Mouse (Mus musculus) naive thymus-derived CD4-positive, alpha-beta T cell, adult 2 months (primary cell): ENCODE measurements around the gene Mphosph6.

ENCODE experiments used
- DNase-seq: peaks from one replicate; pipeline ENCODE4 v3.0.0-alpha.2; 2011; ENCODE audit warnings: low read depth

The Mphosph6 gene

GRCm38 (mm10) chr8:117771115-117771836 lies 30.5 kb downstream of the Mphosph6 start:
- no peak for DNase-seq

DNA sequence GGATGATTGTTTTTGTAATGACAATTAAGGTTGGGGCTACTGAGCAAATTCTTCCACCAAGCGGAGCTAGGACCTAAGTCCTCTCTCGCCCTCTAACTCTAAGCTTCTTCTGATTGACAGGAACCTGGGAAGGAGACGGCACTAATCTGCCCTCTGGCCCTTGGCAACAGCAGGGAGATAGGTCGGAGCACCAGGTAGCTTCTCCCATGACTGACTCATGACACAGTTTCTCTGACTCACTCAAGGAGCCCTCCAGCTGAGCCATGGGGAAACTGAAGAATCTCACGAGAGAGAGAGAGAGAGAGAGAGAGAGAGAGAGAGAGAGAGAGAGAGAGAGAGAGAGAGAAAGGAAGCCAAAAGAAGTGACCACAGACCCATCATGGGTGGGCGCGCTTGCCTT lies 32.8 kb downstream of the Mphosph6 start:
- no peak for DNase-seq

- no peak for DNase-seq
Measured at GRCm38 (mm10) chr8:117765947-117766346, 35.8 kb downstream of the Mphosph6 start.

GRCm38 (mm10) chr8:117764625-117765024 lies 37.1 kb downstream of the Mphosph6 start:
- no peak for DNase-seq

DNA sequence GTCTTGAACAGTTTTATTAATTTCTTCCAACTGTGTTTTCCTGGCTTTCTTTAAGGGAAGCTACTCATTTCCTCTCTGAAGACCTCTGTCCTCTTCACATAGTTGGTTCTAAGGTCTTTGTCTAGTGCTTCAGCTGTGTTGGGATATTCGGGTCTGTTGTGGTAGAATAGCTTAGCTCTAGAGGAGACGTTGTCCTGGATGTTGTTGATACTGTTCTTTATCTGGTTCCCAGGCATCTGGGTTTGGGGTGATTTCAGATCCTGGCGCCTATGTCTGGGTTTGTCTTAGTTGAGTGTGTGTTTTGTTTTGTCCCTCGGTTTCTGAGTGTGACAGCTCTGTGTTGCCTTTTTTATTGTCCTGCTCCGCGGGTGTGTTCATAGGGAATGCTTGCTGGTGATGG lies 39.0 kb downstream of the Mphosph6 start:
- no peak for DNase-seq

DNA sequence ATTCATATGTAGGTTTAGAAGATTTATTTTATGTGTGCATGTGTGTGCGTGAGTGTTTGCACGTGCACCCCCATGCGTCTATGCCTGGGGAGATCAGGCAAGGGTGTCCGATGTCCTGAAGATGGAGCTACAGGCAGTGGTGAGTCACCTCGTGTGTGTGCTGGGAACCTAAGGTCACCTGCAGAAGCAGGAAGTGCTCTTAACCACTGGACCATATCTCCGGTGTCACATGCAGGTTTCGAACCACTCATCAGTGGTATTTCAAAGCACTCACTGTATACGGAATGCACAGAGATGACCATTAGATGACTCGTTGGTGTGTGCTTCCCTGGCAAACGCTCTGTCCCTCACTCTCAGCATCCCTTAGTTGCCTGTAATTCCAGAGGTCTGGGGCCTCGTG lies 43.8 kb downstream of the Mphosph6 start:
- no peak for DNase-seq

- DNase-seq = no peak
Measured at GRCm38 (mm10) chr8:117749436-117749835, 52.3 kb downstream of the Mphosph6 start.

DNA sequence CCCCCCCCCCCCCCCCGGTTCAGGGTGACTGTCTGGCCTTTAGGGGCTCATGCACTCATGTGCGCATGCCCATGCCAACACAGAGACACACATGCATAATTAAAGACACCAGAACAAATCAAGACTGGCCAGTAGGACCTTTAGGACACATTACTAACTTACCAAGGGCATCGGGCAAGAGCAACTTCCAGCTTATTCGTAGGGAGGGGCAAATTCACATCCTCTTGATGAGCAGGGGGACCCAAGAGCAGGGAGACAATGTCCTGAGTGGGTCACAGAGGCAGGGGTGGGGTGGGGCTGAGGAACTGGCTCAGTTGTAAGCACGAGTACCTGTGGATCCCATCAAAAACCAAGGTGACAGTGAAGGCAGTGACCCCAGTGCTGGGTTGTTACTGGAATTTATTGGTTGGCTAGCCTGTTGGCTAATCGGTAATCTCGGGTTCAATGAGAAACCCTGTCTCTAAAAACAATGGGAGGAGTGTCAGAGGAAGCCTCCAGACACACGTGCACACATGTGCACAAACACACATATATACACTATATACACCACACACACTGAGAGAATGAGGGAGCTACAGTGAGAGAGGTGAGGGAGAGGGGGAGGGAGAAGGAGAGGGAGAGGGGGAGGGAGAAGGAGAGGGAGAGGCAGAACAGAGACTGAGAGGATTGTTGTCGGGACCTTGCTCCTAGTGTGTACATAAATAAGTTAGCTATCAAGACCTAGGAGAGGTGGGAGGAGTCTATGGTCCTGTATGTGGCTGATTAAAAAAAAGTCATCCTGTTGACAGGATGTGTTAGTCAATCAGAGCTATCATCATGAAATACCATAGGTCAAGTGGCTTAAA lies 53.6 kb downstream of the Mphosph6 start:
- no peak for DNase-seq

GRCm38 (mm10) chr8:117747428-117747827 lies 54.3 kb downstream of the Mphosph6 start:
- DNase-seq = no peak

- DNase-seq = no peak
Measured at GRCm38 (mm10) chr8:117746651-117747050, 55.1 kb downstream of the Mphosph6 start.

GRCm38 (mm10) chr8:117742431-117743012 lies 59.2 kb downstream of the Mphosph6 start:
- no peak for DNase-seq
